Mouse (Mus musculus) layer of hippocampus, postnatal 36 days (tissue): ENCODE measurements around the gene Col8a2. TPM values are rescaled to one million over a fixed set of nuclear protein-coding genes. Genes with fewer than 3 reads are reported as not detected.

ENCODE experiments used
- DNase-seq, 2 experiments: peaks; one replicate each; pipeline ENCODE4 v3.0.0; 2022
- total RNA-seq, 2 experiments: library from RNA; stranded (reverse); gene quantifications; 2 replicates each; pipeline ENCODE4 v1.2.3; 2021

Col8a2 gene
- total RNA-seq, 2 experiments from 2014 or later, result 0.60 to 1.3 TPM

- no peak for DNase-seq
Measured at GRCm38 (mm10) chr4:126260520-126261201, 25.9 kb upstream of the Col8a2 start.

- DNase-seq, result no peak
Measured at GRCm38 (mm10) chr4:126261266-126261665, 25.3 kb upstream of the Col8a2 start.

- no peak for DNase-seq
Measured at GRCm38 (mm10) chr4:126261675-126262074, 24.9 kb upstream of the Col8a2 start.

GRCm38 (mm10) chr4:126262119-126262807 lies 24.3 kb upstream of the Col8a2 start, which contains the start of gene Trappc3:
Gene Trappc3, plus strand, starts transcription at chr4:126262325.
- DNase-seq, result peak; percentile 99 to 100

GRCm38 (mm10) chr4:126269292-126269691 lies 17.3 kb upstream of the Col8a2 start:
- no peak for DNase-seq

- DNase-seq, result peak; percentile 45 to 50
Measured at GRCm38 (mm10) chr4:126273753-126274152, 12.8 kb upstream of the Col8a2 start.

- no peak for DNase-seq
Measured at GRCm38 (mm10) chr4:126275081-126275480, 11.5 kb upstream of the Col8a2 start.

GRCm38 (mm10) chr4:126275681-126276131 lies 10.9 kb upstream of the Col8a2 start:
- DNase-seq, result no peak

GRCm38 (mm10) chr4:126277906-126278564 lies 8.6 kb upstream of the Col8a2 start:
- DNase-seq, result no peak

GRCm38 (mm10) chr4:126278565-126278915 lies 8.1 kb upstream of the Col8a2 start:
- no peak for DNase-seq

- DNase-seq, result no peak
Measured at GRCm38 (mm10) chr4:126278961-126279360, 7.6 kb upstream of the Col8a2 start.

GRCm38 (mm10) chr4:126281706-126282105 lies 4.9 kb upstream of the Col8a2 start:
- DNase-seq, result no peak

GRCm38 (mm10) chr4:126283582-126283981 lies 3.0 kb upstream of the Col8a2 start:
- no peak for DNase-seq

- DNase-seq, result no peak
Measured at GRCm38 (mm10) chr4:126287302-126287995, 856 bp downstream of the Col8a2 start.

- no peak for DNase-seq
Measured at GRCm38 (mm10) chr4:126288085-126288666, 1.6 kb downstream of the Col8a2 start.

- no peak for DNase-seq
Measured at GRCm38 (mm10) chr4:126290314-126290713, 3.7 kb downstream of the Col8a2 start.

GRCm38 (mm10) chr4:126291196-126291595 lies 4.6 kb downstream of the Col8a2 start:
- DNase-seq, result no peak

- DNase-seq, result no peak
Measured at GRCm38 (mm10) chr4:126295152-126295551, 8.6 kb downstream of the Col8a2 start.

- no peak for DNase-seq
Measured at GRCm38 (mm10) chr4:126295937-126296336, 9.3 kb downstream of the Col8a2 start.

GRCm38 (mm10) chr4:126296617-126297101 lies 10.1 kb downstream of the Col8a2 start:
- DNase-seq, result no peak

GRCm38 (mm10) chr4:126300916-126301583 lies 14.5 kb downstream of the Col8a2 start:
- DNase-seq, result no peak
